19 mouse cellular contexts compared by ENCODE assay signal in the genomic region with DNA sequence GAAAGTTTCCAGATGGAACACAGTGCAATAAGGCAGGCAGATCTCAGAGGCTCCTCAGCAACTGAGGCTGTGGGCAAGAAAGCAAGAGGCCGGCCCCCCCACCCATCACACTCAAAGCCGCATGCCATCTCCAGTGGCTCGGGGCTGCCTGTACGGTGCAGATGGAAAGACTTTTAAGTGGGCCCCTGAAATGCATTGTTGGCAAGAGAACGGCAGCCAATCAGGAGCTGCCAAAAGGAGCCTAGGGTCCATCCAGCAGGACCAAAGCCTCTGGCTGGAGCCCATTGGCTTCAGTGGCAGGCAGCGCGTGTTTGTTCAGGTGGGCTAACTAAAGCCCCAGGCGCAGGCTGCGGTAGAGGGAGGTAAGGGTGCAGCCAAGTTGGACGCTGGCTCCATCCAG. TPM values are rescaled to one million over a fixed set of nuclear protein-coding genes. Genes with fewer than 3 reads are reported as not detected.
DNase-seq lines count a peak whose midpoint lies in the region; ATAC-seq and TF ChIP-seq lines count a peak whose summit lies in the region.
"Had no signal": no experiment of that assay in that cellular context is flagged by ENCODE, and none has a peak within 500 bp of the region (broad histone marks: within the 10 kb centered on the region; RNA-seq: fewer than 3 reads in every experiment).

No protein-coding gene starts in this region.

- 47% methylated on average over 10 of the region's 10 CpGs for WGBS in heart, embryonic 12.5 days
- WGBS in heart, embryonic 11.5 days (ENCODE audit: insufficient replicate concordance): 50% methylated on average over 10 of the region's 10 CpGs
- WGBS in embryonic facial prominence, embryonic 11.5 days: 33% methylated on average over 10 of the region's 10 CpGs
- 39% methylated on average over 10 of the region's 10 CpGs for WGBS in limb, embryonic 12.5 days

- TF ChIP-seq POLR2A in brain, embryonic 14.5 days (IDR thresholded peaks at IDR 0.05; ENCODE audit: borderline replicate concordance, extremely low read depth, insufficient read depth, insufficient read length, poor library complexity, severe bottlenecking): no peak

- no peak overlapping the region for H3K9ac ChIP-seq in heart, embryonic 12.5 days
- H3K9ac ChIP-seq in heart, embryonic 11.5 days (ENCODE audit: low read depth, low read length): no peak overlapping the region
- no peak overlapping the region for H3K9ac ChIP-seq in embryonic facial prominence, embryonic 11.5 days (replicated peaks; ENCODE audit: low read length)
- H3K9ac ChIP-seq in limb, embryonic 12.5 days (replicated peaks): no peak overlapping the region

- no peak overlapping the region for H3K27ac ChIP-seq in heart, embryonic 12.5 days (ENCODE audit: poor library complexity, severe bottlenecking)
- H3K27ac ChIP-seq in heart, embryonic 11.5 days (ENCODE audit: low read depth, low read length): no peak overlapping the region
- peak overlapping the region; percentile 92 for H3K27ac ChIP-seq in embryonic facial prominence, embryonic 11.5 days (replicated peaks; ENCODE audit: low read depth, low read length)
- H3K27ac ChIP-seq in limb, embryonic 12.5 days: peak overlapping the region; percentile 94

- 0 out of 2 replicates have a peak overlapping the region, but pooled peaks have one; percentile 5 for H3K4me2 ChIP-seq in heart, embryonic 12.5 days
- H3K4me2 ChIP-seq in heart, embryonic 11.5 days: no peak overlapping the region
- no peak overlapping the region for H3K4me2 ChIP-seq in embryonic facial prominence, embryonic 11.5 days (ENCODE audit: low read depth, low read length)
- peak overlapping the region; percentile 17; the same call in 1 of the 2 replicates for H3K4me2 ChIP-seq in limb, embryonic 12.5 days

- H3K4me3 ChIP-seq in heart, embryonic 12.5 days: no peak overlapping the region
- no peak overlapping the region for H3K4me3 ChIP-seq in heart, embryonic 11.5 days (ENCODE audit: low read depth, low read length)
- no peak overlapping the region for H3K4me3 ChIP-seq in embryonic facial prominence, embryonic 11.5 days (ENCODE audit: low read depth, low read length)
- H3K4me3 ChIP-seq in limb, embryonic 12.5 days (replicated peaks): no peak overlapping the region
- H3K4me3 ChIP-seq: myocyte had no signal

- no peak for TF ChIP-seq CTCF in brain, embryonic 14.5 days (IDR thresholded peaks at IDR 0.05; ENCODE audit: borderline replicate concordance, extremely low read depth, insufficient read depth, insufficient read length)

- H3K4me1 ChIP-seq in heart, embryonic 12.5 days (replicated peaks): peaks cover 60% of the 10 kb centered on the region
- peaks cover 39% of the 10 kb centered on the region for H3K4me1 ChIP-seq in heart, embryonic 11.5 days (ENCODE audit: control insufficient read depth, insufficient read depth, low read length)
- H3K4me1 ChIP-seq in embryonic facial prominence, embryonic 11.5 days (ENCODE audit: control insufficient read depth, insufficient read depth, low read length): peaks cover 32% of the 10 kb centered on the region
- peaks cover 72% of the 10 kb centered on the region for H3K4me1 ChIP-seq in limb, embryonic 12.5 days (replicated peaks)

- peaks cover 28% of the 10 kb centered on the region; the same call in 1 of the 2 replicates for H3K27me3 ChIP-seq in heart, embryonic 12.5 days (replicated peaks)
- H3K27me3 ChIP-seq in heart, embryonic 11.5 days (ENCODE audit: control insufficient read depth, insufficient read depth, low read length): peaks cover 8% of the 10 kb centered on the region
- H3K27me3 ChIP-seq in embryonic facial prominence, embryonic 11.5 days (ENCODE audit: control insufficient read depth, insufficient read depth, low read length): no peaks in the 10 kb centered on the region
- H3K27me3 ChIP-seq in limb, embryonic 12.5 days: peaks cover 11% of the 10 kb centered on the region; the same call in 1 of the 2 replicates

- H3K36me3 ChIP-seq in heart, embryonic 12.5 days: no peaks in the 10 kb centered on the region
- no peaks in the 10 kb centered on the region for H3K36me3 ChIP-seq in heart, embryonic 11.5 days (ENCODE audit: control insufficient read depth, insufficient read depth, low read length)
- H3K36me3 ChIP-seq in embryonic facial prominence, embryonic 11.5 days (replicated peaks; ENCODE audit: control insufficient read depth, insufficient read depth, low read depth, low read length): no peaks in the 10 kb centered on the region
- no peaks in the 10 kb centered on the region for H3K36me3 ChIP-seq in limb, embryonic 12.5 days

- H3K9me3 ChIP-seq in heart, embryonic 12.5 days (replicated peaks): no peaks in the 10 kb centered on the region
- no peaks in the 10 kb centered on the region for H3K9me3 ChIP-seq in heart, embryonic 11.5 days (replicated peaks; ENCODE audit: control insufficient read depth, low read length)
- H3K9me3 ChIP-seq in embryonic facial prominence, embryonic 11.5 days (replicated peaks; ENCODE audit: control insufficient read depth, low read length): no peaks in the 10 kb centered on the region
- H3K9me3 ChIP-seq in limb, embryonic 12.5 days: no peaks in the 10 kb centered on the region

- ATAC-seq in heart, embryonic 12.5 days (ENCODE audit: insufficient number of reproducible peaks, low FRiP score): no peak
- ATAC-seq in heart, embryonic 11.5 days (replicated peaks; ENCODE audit: insufficient number of reproducible peaks, low FRiP score, low TSS enrichment): no peak
- ATAC-seq in embryonic facial prominence, embryonic 11.5 days (replicated peaks; ENCODE audit: insufficient number of reproducible peaks, low FRiP score, low TSS enrichment, low read depth): no peak
- peak; percentile 2; the same call in 1 of the 2 replicates for ATAC-seq in limb, embryonic 12.5 days (ENCODE audit: insufficient number of reproducible peaks, insufficient read depth, low FRiP score, low TSS enrichment, low read depth)

- peak; percentile 59 for DNase-seq in brain, embryonic 14.5 days (ENCODE audit: low read depth)
- peak; percentile 61 for DNase-seq in embryonic facial prominence, embryonic 11.5 days (ENCODE audit: low spot score)
- no peak for DNase-seq in right cerebral cortex, postnatal 36 days (ENCODE audit: low spot score in 2 of 2)
- no peak for DNase-seq in gastrocnemius, postnatal 25 days
- DNase-seq: adrenal gland, adult 2 months; cerebellum, adult 8-10 months; gastrocnemius, postnatal 10 days; heart, adult 18-20 months; kidney, adult 8-10 months; kidney, postnatal 4 days; layer of hippocampus, adult 9-11 months; liver; lung, postnatal 14 days; midbrain, embryonic 14.5 days; right cerebral cortex, postnatal 4 days had no signal

RNA-seq across cellular contexts. Expression of gene Mn1, which starts 21.4 kb away (rescaled TPM):
- 8.0 and 8.2 TPM in 2 replicates for polyA plus RNA-seq in heart, embryonic 12.5 days (2016; fragmentation: Nextera tagmentation; extraction: Ambion mirVana)
- 6.6 and 7.1 TPM in 2 replicates for polyA plus RNA-seq in heart, embryonic 11.5 days (2014; fragmentation: Nextera tagmentation; extraction: Ambion mirVana)
- polyA plus RNA-seq in brain, embryonic 14.5 days (2012; rRNA removed): 46.8 and 54.3 TPM in 2 replicates
- polyA plus RNA-seq in embryonic facial prominence, embryonic 11.5 days (2014; fragmentation: Nextera tagmentation; extraction: Ambion mirVana): 36.3 and 36.8 TPM in 2 replicates
- polyA plus RNA-seq in limb, embryonic 12.5 days (2016; fragmentation: Nextera tagmentation; extraction: Ambion mirVana): 14.9 and 15.0 TPM in 2 replicates
- 10 to 100 TPM; 49.1 to 75.2 TPM for total RNA-seq in gastrocnemius, postnatal 25 days (2021)

Comparison
In these comparisons a context has a peak if more than half of its experiments do, and no peak if none do; other contexts are left out.
1. H3K4me2 ChIP-seq: peak in heart, embryonic 12.5 days (single experiment) and limb, embryonic 12.5 days (single experiment); none in heart, embryonic 11.5 days (single experiment) and embryonic facial prominence, embryonic 11.5 days (single experiment).
2. H3K27ac ChIP-seq: peak in embryonic facial prominence, embryonic 11.5 days (single experiment) and limb, embryonic 12.5 days (single experiment); none in heart, embryonic 12.5 days (single experiment) and heart, embryonic 11.5 days (single experiment).
3. DNase-seq: peak in brain, embryonic 14.5 days (single experiment) and embryonic facial prominence, embryonic 11.5 days (single experiment); none in right cerebral cortex, postnatal 36 days (0 of 2) and gastrocnemius, postnatal 25 days (single experiment).